ENCODE assay signal across 9 mouse cellular contexts in the genomic region with DNA sequence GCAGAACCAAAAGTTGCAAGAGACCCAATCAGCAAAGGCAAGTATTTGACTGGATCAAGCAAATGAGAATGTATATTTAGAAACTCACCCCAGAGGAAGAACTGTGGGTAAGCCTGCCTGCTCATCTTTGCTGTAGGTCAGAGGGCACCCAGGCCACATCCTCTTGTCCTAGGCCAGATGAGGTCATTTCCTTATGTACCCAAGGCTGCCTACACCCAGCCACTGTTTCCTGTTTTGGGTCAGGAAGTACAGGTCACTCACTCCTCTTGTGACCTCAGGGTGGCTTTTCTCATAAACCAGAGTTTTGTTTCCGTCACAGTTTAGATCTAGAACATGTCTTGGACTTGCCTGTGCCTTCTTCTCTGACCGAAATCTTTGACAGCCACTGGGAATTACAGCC. TPM values are rescaled to one million over a fixed set of nuclear protein-coding genes. Genes with fewer than 3 reads are reported as not detected.
DNase-seq lines count a peak whose midpoint lies in the region; TF ChIP-seq lines count a peak whose summit lies in the region.
"Had no signal": no experiment of that assay in that cellular context is flagged by ENCODE, and none has a peak within 500 bp of the region (broad histone marks: within the 10 kb centered on the region; RNA-seq: fewer than 3 reads in every experiment).

No protein-coding gene starts in this region.

- no peak for TF ChIP-seq CTCF in kidney, adult 2 months (conservative IDR thresholded peaks at IDR 0.05; ENCODE audit: insufficient read depth, insufficient read length, low read depth, low read length)

- peak; percentile 76 for DNase-seq in adrenal gland, adult 2 months
- DNase-seq in adrenal gland, postnatal 4 days (ENCODE audit: low spot score in 2 of 2) = no peak
- peak; percentile 73 for DNase-seq in CD4-positive helper T cell, adult 2 months (ENCODE audit: low read depth, low spot score)
- DNase-seq in kidney, adult 2 months = peak; percentile 91
- peak; percentile 91 for DNase-seq in lung, postnatal 25 days (ENCODE audit: low spot score)
- DNase-seq in cerebellum, postnatal 14 days = no peak
- DNase-seq in right cerebral cortex, postnatal 36 days (ENCODE audit: low spot score in 2 of 2) = no peak
- no peak for DNase-seq in ovary, postnatal 36 days (ENCODE audit: low spot score)
- DNase-seq: thymus, postnatal 25 days had no signal

- no peak overlapping the region for H3K4me3 ChIP-seq in kidney, adult 2 months (ENCODE audit: insufficient read depth, low read depth, low read length)

- TF ChIP-seq POLR2A in kidney, adult 2 months (IDR thresholded peaks at IDR 0.05; ENCODE audit: low read depth, low read length) = no peak

- H3K4me1 ChIP-seq in kidney, adult 2 months (ENCODE audit: control insufficient read depth, insufficient read depth, low read length) = peaks cover 48% of the 10 kb centered on the region

- peak overlapping the region; percentile 71 for H3K27ac ChIP-seq in kidney, adult 2 months (ENCODE audit: insufficient read depth, low read depth, low read length)

- H3K36me3 ChIP-seq in kidney, adult 2 months (ENCODE audit: control insufficient read depth, insufficient read depth, low read length) = no peaks in the 10 kb centered on the region

- 49% methylated on average over 2 of the region's 2 CpGs for WGBS in kidney, adult 2 months

- H3K27me3 ChIP-seq in kidney, adult 2 months (replicated peaks; ENCODE audit: control insufficient read depth, insufficient read depth, low read length) = no peaks in the 10 kb centered on the region

RNA-seq across cellular contexts. Expression of a gene that starts 56.6 kb away (rescaled TPM):
- total RNA-seq in adrenal gland, adult 2 months (2021) = 10 to 100 TPM; 36.3 to 56.0 TPM
- 12.6 and 12.7 TPM in 2 replicates for polyA plus RNA-seq in adrenal gland, adult 2 months (2012; rRNA removed)
- 100 to 1,000 TPM in 1 of 2 experiments, 10 to 100 TPM in 1; 99.5 to 102 TPM for total RNA-seq in adrenal gland, postnatal 4 days (2021)
- 33.9 and 37.5 TPM in 2 replicates for polyA plus RNA-seq in kidney, adult 2 months (2012; rRNA removed)

Comparison
In these comparisons a context has a peak if more than half of its experiments do, and no peak if none do; other contexts are left out.
1. DNase-seq: peak in adrenal gland, adult 2 months (single experiment), CD4-positive helper T cell, adult 2 months (single experiment), kidney, adult 2 months (single experiment) and lung, postnatal 25 days (single experiment); none in adrenal gland, postnatal 4 days (0 of 2), cerebellum, postnatal 14 days (0 of 2), right cerebral cortex, postnatal 36 days (0 of 2) and ovary, postnatal 36 days (single experiment).